Mouse (Mus musculus) CH12.LX (cell line): ENCODE data around the gene Gm20449. TPM values are rescaled to one million over a fixed set of nuclear protein-coding genes. Genes with fewer than 3 reads are reported as not detected.
"Not testable (repeated sequence)": the region's sequence is repeated elsewhere in the genome, so short reads cannot be mapped to it uniquely, and the experiment has no call there.

Experiments
- DNase-seq: peaks from one replicate; pipeline ENCODE4 v3.0.0-alpha.2; 2013; ENCODE audit errors: extremely low read depth
- H3K27ac ChIP-seq: 2 replicates; pipeline ENCODE4 v1.5.1; 2012; ENCODE audit warnings: low read depth, mild to moderate bottlenecking, control low read depth, moderate library complexity; ENCODE audit not compliant: insufficient read depth
- H3K27me3 ChIP-seq: replicated peaks from 2 replicates; pipeline ENCODE3; 2012; ENCODE audit warnings: inconsistent platforms
- H3K36me3 ChIP-seq, 2 experiments: replicated peaks in 1 of 2; 2 replicates each; pipeline versions ENCODE3 to v1.6.1; 2012; ENCODE audit warnings: inconsistent platforms in 1 of 2, low read length in 1 of 2, mild to moderate bottlenecking in 1 of 2, mixed read lengths in 1 of 2, moderate library complexity in 1 of 2; ENCODE audit not compliant: control insufficient read depth in 1 of 2, insufficient read depth in 1 of 2
- H3K4me1 ChIP-seq, 2 experiments: 2 replicates each; pipeline ENCODE4 v1.6.1; 2012; ENCODE audit warnings: inconsistent platforms in 1 of 2, moderate library complexity in 1 of 2; ENCODE audit not compliant: insufficient read depth in 2 of 2, control insufficient read depth in 1 of 2
- H3K4me2 ChIP-seq: 2 replicates; pipeline ENCODE4 v1.6.1; 2012; ENCODE audit warnings: low read depth, mild to moderate bottlenecking, control low read depth; ENCODE audit not compliant: poor library complexity, insufficient read depth, severe bottlenecking
- H3K4me3 ChIP-seq, 3 experiments: fragments of 150-350 bp in 1 of 3; sonication (generic) in 1 of 3; replicated peaks in 1 of 3; 2 replicates each; pipeline versions ENCODE3 to v1.5.1; 2011 to 2012; ENCODE audit warnings: low read depth in 2 of 3, low read length in 2 of 3, mild to moderate bottlenecking in 2 of 3, moderate library complexity in 2 of 3, control low read depth in 1 of 3, improper control_type of control experiment in 1 of 3, inconsistent platforms in 1 of 3, mixed read lengths in 1 of 3; ENCODE audit not compliant: poor library complexity in 1 of 3
- H3K79me2 ChIP-seq: replicated peaks from 2 replicates; pipeline ENCODE4 v1.6.1; 2012; ENCODE audit warnings: mild to moderate bottlenecking, moderate library complexity; ENCODE audit not compliant: control insufficient read depth, poor library complexity, insufficient read depth, severe bottlenecking; ENCODE audit errors: extremely low read depth
- H3K9ac ChIP-seq: 2 replicates; pipeline ENCODE4 v1.6.1; 2012; ENCODE audit warnings: low read depth, mild to moderate bottlenecking, control low read depth, moderate library complexity; ENCODE audit not compliant: insufficient read depth
- H3K9me3 ChIP-seq: replicated peaks from 2 replicates; pipeline ENCODE3; 2012; ENCODE audit warnings: low read length, inconsistent platforms, mixed read lengths
- BHLHE40 ChIP-seq: IDR thresholded peaks from 2 replicates; pipeline ENCODE4 v1.6.1; 2011; ENCODE audit warnings: mild to moderate bottlenecking, low read depth, low read length, improper control_type of control experiment
- CHD1 ChIP-seq: IDR thresholded peaks from 2 replicates; pipeline ENCODE4 v1.6.1; 2012; ENCODE audit warnings: low read depth, low read length, improper control_type of control experiment, inconsistent platforms
- CHD2 ChIP-seq: IDR thresholded peaks from 2 replicates; pipeline ENCODE4 v1.6.1; 2011; ENCODE audit warnings: low read length, improper control_type of control experiment
- EP300 ChIP-seq: IDR thresholded peaks from 2 replicates; pipeline ENCODE4 v1.6.1; 2011; ENCODE audit warnings: low read length, improper control_type of control experiment
- GABPA ChIP-seq: IDR thresholded peaks from 2 replicates; pipeline ENCODE4 v1.6.1; 2012; ENCODE audit warnings: low read depth, low read length, improper control_type of control experiment, inconsistent platforms; ENCODE audit not compliant: insufficient replicate concordance
- HCFC1 ChIP-seq: IDR thresholded peaks from 2 replicates; pipeline ENCODE4 v1.6.1; 2012; ENCODE audit warnings: low read depth, mild to moderate bottlenecking, inconsistent platforms, low read length, improper control_type of control experiment
- IRF4 ChIP-seq: IDR thresholded peaks from 2 replicates; pipeline ENCODE4 v1.6.1; 2014; ENCODE audit warnings: low read depth, mild to moderate bottlenecking, inconsistent platforms, low read length, improper control_type of control experiment
- MAFK ChIP-seq: IDR thresholded peaks from 2 replicates; pipeline ENCODE4 v1.6.1; 2011; ENCODE audit warnings: low read length, improper control_type of control experiment; ENCODE audit not compliant: insufficient replicate concordance
- MAZ ChIP-seq: IDR thresholded peaks from 2 replicates; pipeline ENCODE4 v1.6.1; 2012; ENCODE audit warnings: low read depth, mild to moderate bottlenecking, inconsistent platforms, low read length, improper control_type of control experiment, moderate library complexity
- MXI1 ChIP-seq: IDR thresholded peaks from 2 replicates; pipeline ENCODE4 v1.6.1; 2011; ENCODE audit warnings: mild to moderate bottlenecking, low read depth, low read length, improper control_type of control experiment
- MYC ChIP-seq: IDR thresholded peaks from 2 replicates; pipeline ENCODE4 v1.6.1; 2011; ENCODE audit warnings: low read depth, mild to moderate bottlenecking, improper control_type of control experiment, low read length
- PAX5 ChIP-seq: IDR thresholded peaks from 2 replicates; pipeline ENCODE4 v1.6.1; 2012; ENCODE audit warnings: low read length, inconsistent platforms, mixed read lengths
- POLR2A ChIP-seq: IDR thresholded peaks from 2 replicates; pipeline ENCODE4 v1.6.1; 2011; ENCODE audit warnings: low read depth, mild to moderate bottlenecking, improper control_type of control experiment, low read length
- RCOR1 ChIP-seq: conservative IDR thresholded peaks from 2 replicates; pipeline ENCODE4 v1.6.1; 2012; ENCODE audit warnings: low read depth, mild to moderate bottlenecking, inconsistent platforms, low read length, improper control_type of control experiment
- SIN3A ChIP-seq: IDR thresholded peaks from 2 replicates; pipeline ENCODE4 v1.6.1; 2012; ENCODE audit warnings: low read length, improper control_type of control experiment, inconsistent platforms
- SMC3 ChIP-seq: IDR thresholded peaks from 2 replicates; pipeline ENCODE4 v1.6.1; 2011; ENCODE audit warnings: low read depth, low read length, improper control_type of control experiment
- UBTF ChIP-seq: IDR thresholded peaks from 2 replicates; pipeline ENCODE4 v1.6.1; 2012; ENCODE audit warnings: low read depth, mild to moderate bottlenecking, inconsistent platforms, low read length, improper control_type of control experiment, moderate library complexity
- USF1 ChIP-seq: IDR thresholded peaks from 2 replicates; pipeline ENCODE4 v1.6.1; 2014; ENCODE audit warnings: low read depth, mild to moderate bottlenecking, inconsistent platforms, low read length, improper control_type of control experiment
- USF2 ChIP-seq: conservative IDR thresholded peaks from 2 replicates; pipeline ENCODE4 v1.6.1; 2011; ENCODE audit warnings: low read depth, low read length, improper control_type of control experiment
- ZKSCAN1 ChIP-seq: IDR thresholded peaks from 2 replicates; pipeline ENCODE4 v1.6.1; 2012; ENCODE audit warnings: low read depth, inconsistent platforms, low read length, improper control_type of control experiment, borderline replicate concordance
- ZMIZ1 ChIP-seq: IDR thresholded peaks from 2 replicates; pipeline ENCODE4 v1.6.1; 2012; ENCODE audit warnings: low read depth, mild to moderate bottlenecking, inconsistent platforms, low read length, improper control_type of control experiment
- ZNF384 ChIP-seq: IDR thresholded peaks from 2 replicates; pipeline ENCODE4 v1.6.1; 2012; ENCODE audit warnings: low read depth, low read length, improper control_type of control experiment, inconsistent platforms
- dilution Hi-C: fragments of 300-500 bp; cut with MboI; formaldehyde crosslinking; loops from 2 replicates; pipeline ENCODE4 v1.14.3; 2020; ENCODE audit warnings: low sequenced_read_pairs; ENCODE audit not compliant: extremely low pct_unique_long_range_greater_than_20kb, extremely low pct_ligation_motif_present
- in situ Hi-C: fragments of 300-500 bp; cut with MboI; formaldehyde crosslinking; loops from 3 replicates; pipeline ENCODE4 v1.14.3; 2019; ENCODE audit warnings: low sequenced_read_pairs, low pct_ligation_motif_present, low pct_unique_long_range_greater_than_20kb, mixed read lengths
- polyA plus RNA-seq: library from polyadenylated mRNA; unstranded; fragments of >175 nt; gene quantifications from 2 replicates; pipeline ENCODE4 v1.2.1, GENCODE M21; 2012; ENCODE audit warnings: low read depth; ENCODE audit not compliant: insufficient read length
- total RNA-seq, 2 experiments: library from RNA; depleted of rRNA; stranded (reverse); fragments of 300-350 nt in 1 of 2; fragments of >200 nt in 1 of 2; gene quantifications; 2 replicates each; pipeline ENCODE4 v1.2.3; 2012 to 2014

The Gm20449 gene
- total and polyA plus RNA-seq, 3 experiments: not detected

GRCm38 (mm10) chr7:41497871-41498270 lies 1.3 kb downstream of the Gm20449 start:
- TF ChIP-seq GABPA: no peak
- no peak for TF ChIP-seq BHLHE40
- TF ChIP-seq RCOR1: no peak
- TF ChIP-seq POLR2A: no peak
- no peak for TF ChIP-seq CHD1
- TF ChIP-seq IRF4: no peak
- TF ChIP-seq ZMIZ1: no peak
- no peak for TF ChIP-seq MXI1
- no peak for TF ChIP-seq CHD2
- TF ChIP-seq ZKSCAN1: no peak
- H3K27ac ChIP-seq: no peak overlapping the region
- H3K9me3 ChIP-seq: no peaks in the 10 kb centered on the region
- H3K4me3 ChIP-seq: no peak overlapping the region
- in situ Hi-C loops (loop anchor here (10.0 kb wide), 1 partner anchor 113 kb away; no protein-coding TSS in a partner anchor), dilution Hi-C loops (no loop called here)
- H3K4me2 ChIP-seq: no peak overlapping the region
- H3K36me3 ChIP-seq: peaks cover 4 to 13% of the 10 kb centered on the region in 2 experiments
- H3K4me1 ChIP-seq: peaks cover 0 to 12% of the 10 kb centered on the region in 2 experiments; a peak in 2 of 4 replicates
- no peak overlapping the region for H3K9ac ChIP-seq
- DNase-seq: no peak
- peaks cover 9% of the 10 kb centered on the region for H3K79me2 ChIP-seq
- peaks cover 12% of the 10 kb centered on the region for H3K27me3 ChIP-seq

- Histone ChIP-seq H3K36me3 (no peaks in the 10 kb centered on the region), H3K9ac (no peak overlapping the region), H3K4me2 (no peak overlapping the region), H3K27me3 (peaks cover 7% of the 10 kb centered on the region), H3K79me2 (no peaks in the 10 kb centered on the region), H3K9me3 (peaks cover 3% of the 10 kb centered on the region), H3K27ac (no peak overlapping the region), H3K4me3 (no peak overlapping the region), H3K4me1 (no peaks in the 10 kb centered on the region)
- no peak for TF ChIP-seq HCFC1
- no peak for TF ChIP-seq UBTF
- TF ChIP-seq ZMIZ1: no peak
- TF ChIP-seq CHD1: no peak
- no peak for TF ChIP-seq MYC
- TF ChIP-seq PAX5: no peak
- TF ChIP-seq MAZ: no peak
- no peak for TF ChIP-seq POLR2A
- no peak for TF ChIP-seq USF1
- TF ChIP-seq EP300: no peak
- no peak for TF ChIP-seq MAFK
- no peak for TF ChIP-seq ZNF384
- TF ChIP-seq SMC3: no peak
- no peak for TF ChIP-seq SIN3A
- TF ChIP-seq USF2: no peak
- TF ChIP-seq RCOR1: no peak
- TF ChIP-seq BHLHE40: no peak
- in situ Hi-C loops (no loop called here), dilution Hi-C loops (no loop called here)
- DNase-seq: no peak
Observed at GRCm38 (mm10) chr7:41451864-41452263, 47.4 kb downstream of the Gm20449 start.

GRCm38 (mm10) chr7:41448596-41448995 lies 50.6 kb downstream of the Gm20449 start, which contains the start of gene Vmn2r57:
Vmn2r57 (minus strand) TSS chr7:41448696.
- H3K36me3 ChIP-seq, H3K4me1 ChIP-seq, H3K9me3 ChIP-seq, H3K27me3 ChIP-seq, H3K27ac ChIP-seq, DNase-seq, H3K4me3 ChIP-seq, H3K79me2 ChIP-seq, H3K4me2 ChIP-seq, in situ Hi-C loops, dilution Hi-C loops, H3K9ac ChIP-seq: not testable (repeated sequence)
